Mouse (Mus musculus): ENCODE measurements at regions not wholly inside any gene's neighbourhood (a gene's known extent, or its start where the extent isn't known, plus 50 kb on each side); places are given as distances from the start of the nearest gene placed in this dataset.

GRCm38 (mm10) chr12:55974262-55974661 is 138.1 kb downstream of the Brms1l start:
- no peak for TF ChIP-seq CTCF (IDR thresholded peaks at IDR 0.05; ENCODE audit: extremely low read depth, insufficient read depth, insufficient read length, insufficient replicate concordance)
- no peak for TF ChIP-seq POLR2A (IDR thresholded peaks at IDR 0.05; ENCODE audit: low read depth, low read length)

Data from spleen, adult 2 months (tissue).